Mouse (Mus musculus): ENCODE data around the gene Rhoj. TPM values are rescaled to one million over a fixed set of nuclear protein-coding genes. Genes with fewer than 3 reads are reported as not detected.

Rhoj gene
- total and polyA plus RNA-seq, 2 experiments from 2014 or later = 13.3 to 17.5 TPM

- H3K27ac ChIP-seq (ENCODE audit: low read depth, low read length) = no peak overlapping the region
- WGBS = 58% methylated on average over 6 of the region's 6 CpGs
Observed at GRCm38 (mm10) chr12:75309756-75310155, 1.6 kb downstream of the Rhoj start.

GRCm38 (mm10) chr12:75310766-75311165 is 2.6 kb downstream of the Rhoj start:
- Histone ChIP-seq H3K27ac (ENCODE audit: low read depth, low read length) (no peak overlapping the region), H3K4me2 (ENCODE audit: low read depth, low read length, poor library complexity, severe bottlenecking) (peak overlapping the region; percentile 12; the same call in 1 of the 2 replicates), H3K4me3 (ENCODE audit: low read depth, low read length) (no peak overlapping the region), H3K27me3 (ENCODE audit: insufficient read depth, low read length) (no peaks in the 10 kb centered on the region), H3K36me3 (ENCODE audit: insufficient read depth, low read length) (no peaks in the 10 kb centered on the region), H3K9me3 (ENCODE audit: low read length) (no peaks in the 10 kb centered on the region), H3K9ac (replicated peaks; ENCODE audit: low read length, poor library complexity, severe bottlenecking) (no peak overlapping the region), H3K4me1 (ENCODE audit: insufficient read depth, low read length) (no peaks in the 10 kb centered on the region)
- ATAC-seq (ENCODE audit: low FRiP score) (no peak), DNase-seq (ENCODE audit: low spot score) (no peak)
- WGBS = 88% methylated on average over 12 of the region's 12 CpGs
- TF ChIP-seq CTCF (IDR thresholded peaks at IDR 0.05) = no peak

More at GRCm38 (mm10) chr12:75309756-75310155, 1.6 kb downstream of the Rhoj start:
- Histone ChIP-seq H3K4me2 (ENCODE audit: low read depth, low read length, poor library complexity, severe bottlenecking) (0 out of 2 replicates have a peak overlapping the region, but pooled peaks have one; percentile 16), H3K27me3 (ENCODE audit: insufficient read depth, low read length) (no peaks in the 10 kb centered on the region), H3K9me3 (ENCODE audit: low read length) (no peaks in the 10 kb centered on the region), H3K4me3 (ENCODE audit: low read depth, low read length) (no peak overlapping the region), H3K4me1 (ENCODE audit: insufficient read depth, low read length) (no peaks in the 10 kb centered on the region), H3K36me3 (ENCODE audit: insufficient read depth, low read length) (no peaks in the 10 kb centered on the region), H3K9ac (replicated peaks; ENCODE audit: low read length, poor library complexity, severe bottlenecking) (no peak overlapping the region)
- no peak for ATAC-seq (ENCODE audit: low FRiP score)
- TF ChIP-seq CTCF (IDR thresholded peaks at IDR 0.05) = no peak
- DNase-seq (ENCODE audit: low spot score) = no peak

- no peak for DNase-seq (ENCODE audit: low spot score)
- no peak overlapping the region for H3K9ac ChIP-seq (replicated peaks; ENCODE audit: low read length, poor library complexity, severe bottlenecking)
- H3K36me3 ChIP-seq (ENCODE audit: insufficient read depth, low read length) = no peaks in the 10 kb centered on the region
Observed at GRCm38 (mm10) chr12:75311879-75312278, 3.8 kb downstream of the Rhoj start.

GRCm38 (mm10) chr12:75313992-75314391 is 5.9 kb downstream of the Rhoj start:
- Histone ChIP-seq H3K4me3 (ENCODE audit: low read depth, low read length) (no peak overlapping the region), H3K36me3 (ENCODE audit: insufficient read depth, low read length) (no peaks in the 10 kb centered on the region), H3K4me2 (ENCODE audit: low read depth, low read length, poor library complexity, severe bottlenecking) (no peak overlapping the region), H3K4me1 (ENCODE audit: insufficient read depth, low read length) (no peaks in the 10 kb centered on the region), H3K27ac (ENCODE audit: low read depth, low read length) (no peak overlapping the region), H3K27me3 (ENCODE audit: insufficient read depth, low read length) (no peaks in the 10 kb centered on the region), H3K9me3 (ENCODE audit: low read length) (no peaks in the 10 kb centered on the region), H3K9ac (replicated peaks; ENCODE audit: low read length, poor library complexity, severe bottlenecking) (no peak overlapping the region)
- TF ChIP-seq CTCF (IDR thresholded peaks at IDR 0.05) = no peak
- 82% methylated on average over 3 of the region's 3 CpGs for WGBS
- ATAC-seq (ENCODE audit: low FRiP score) (no peak), DNase-seq (ENCODE audit: low spot score) (no peak)

More at GRCm38 (mm10) chr12:75311879-75312278, 3.8 kb downstream of the Rhoj start:
- no peak for TF ChIP-seq CTCF (IDR thresholded peaks at IDR 0.05)
- no peaks in the 10 kb centered on the region for H3K4me1 ChIP-seq (ENCODE audit: insufficient read depth, low read length)
- no peak for ATAC-seq (ENCODE audit: low FRiP score)
- H3K9me3 ChIP-seq (ENCODE audit: low read length) = no peaks in the 10 kb centered on the region
- H3K4me3 ChIP-seq (ENCODE audit: low read depth, low read length) = no peak overlapping the region
- no peaks in the 10 kb centered on the region for H3K27me3 ChIP-seq (ENCODE audit: insufficient read depth, low read length)
- no peak overlapping the region for H3K4me2 ChIP-seq (ENCODE audit: low read depth, low read length, poor library complexity, severe bottlenecking)
- H3K27ac ChIP-seq (ENCODE audit: low read depth, low read length) = no peak overlapping the region
- 91% methylated on average over 8 of the region's 8 CpGs for WGBS

- 83% methylated on average over 3 of the region's 3 CpGs for WGBS
- no peaks in the 10 kb centered on the region for H3K27me3 ChIP-seq (ENCODE audit: insufficient read depth, low read length)
- no peak for DNase-seq (ENCODE audit: low spot score)
- H3K9me3 ChIP-seq (ENCODE audit: low read length) = no peaks in the 10 kb centered on the region
- no peak for TF ChIP-seq CTCF (IDR thresholded peaks at IDR 0.05)
- H3K36me3 ChIP-seq (ENCODE audit: insufficient read depth, low read length) = no peaks in the 10 kb centered on the region
- H3K27ac ChIP-seq (ENCODE audit: low read depth, low read length) = no peak overlapping the region
- no peaks in the 10 kb centered on the region for H3K4me1 ChIP-seq (ENCODE audit: insufficient read depth, low read length)
- H3K9ac ChIP-seq (replicated peaks; ENCODE audit: low read length, poor library complexity, severe bottlenecking) = no peak overlapping the region
- ATAC-seq (ENCODE audit: low FRiP score) = no peak
- H3K4me2 ChIP-seq (ENCODE audit: low read depth, low read length, poor library complexity, severe bottlenecking) = no peak overlapping the region
- H3K4me3 ChIP-seq (ENCODE audit: low read depth, low read length) = no peak overlapping the region
Observed at GRCm38 (mm10) chr12:75315851-75316250, 7.7 kb downstream of the Rhoj start.

- WGBS = 84% methylated on average over 12 of the region's 12 CpGs
- no peak for TF ChIP-seq CTCF (IDR thresholded peaks at IDR 0.05)
- Histone ChIP-seq H3K9me3 (ENCODE audit: low read length) (no peaks in the 10 kb centered on the region), H3K27me3 (ENCODE audit: insufficient read depth, low read length) (no peaks in the 10 kb centered on the region), H3K4me2 (ENCODE audit: low read depth, low read length, poor library complexity, severe bottlenecking) (no peak overlapping the region), H3K27ac (ENCODE audit: low read depth, low read length) (no peak overlapping the region), H3K36me3 (ENCODE audit: insufficient read depth, low read length) (no peaks in the 10 kb centered on the region), H3K9ac (replicated peaks; ENCODE audit: low read length, poor library complexity, severe bottlenecking) (no peak overlapping the region), H3K4me1 (ENCODE audit: insufficient read depth, low read length) (no peaks in the 10 kb centered on the region), H3K4me3 (ENCODE audit: low read depth, low read length) (no peak overlapping the region)
- DNase-seq (ENCODE audit: low spot score) (no peak), ATAC-seq (ENCODE audit: low FRiP score) (no peak)
Observed at GRCm38 (mm10) chr12:75320441-75320925, 12.4 kb downstream of the Rhoj start.

Measured in midbrain, postnatal 0 days (tissue).